Mouse (Mus musculus): ENCODE measurements around the gene Slc25a19.

The Slc25a19 gene

GRCm38 (mm10) chr11:115599722-115600121, 28.4 kb downstream of the Slc25a19 start:
- DNase-seq (ENCODE audit: low spot score in 2 of 2), result no peak

- no peak for DNase-seq (ENCODE audit: low spot score in 2 of 2)
These were observed 29.8 kb downstream of the Slc25a19 start for GRCm38 (mm10) chr11:115598309-115598708.

- DNase-seq (ENCODE audit: low spot score in 2 of 2), result no peak
These were observed 32.9 kb downstream of the Slc25a19 start for GRCm38 (mm10) chr11:115595209-115595608.

DNA sequence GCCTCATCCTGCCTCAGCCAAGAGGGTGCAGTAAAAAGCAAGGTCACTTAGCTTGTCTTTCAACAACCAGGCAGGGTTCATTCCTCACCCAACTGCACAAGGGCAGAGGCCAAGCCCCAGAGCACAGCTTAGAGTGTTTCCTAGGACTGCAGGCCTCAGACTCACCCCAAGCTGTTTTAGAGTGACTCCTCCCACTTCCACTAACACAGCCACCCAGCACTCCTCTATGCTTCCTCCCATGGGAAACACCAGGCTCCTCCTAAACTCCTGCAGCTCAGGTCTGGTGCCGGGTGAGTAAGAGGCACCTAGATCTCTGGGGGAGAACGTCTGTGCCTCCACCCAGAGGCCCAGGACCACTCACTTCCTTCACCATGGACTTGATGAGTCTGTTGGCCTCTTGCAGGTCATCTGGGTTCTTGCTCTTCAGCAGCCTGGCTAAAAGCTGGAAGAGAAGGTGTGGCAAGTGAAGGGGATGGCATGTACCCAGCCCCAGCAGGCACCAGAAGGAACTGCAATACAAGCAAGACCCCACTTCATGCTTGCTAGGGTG, 37.5 kb downstream of the Slc25a19 start:
- no peak for DNase-seq (ENCODE audit: low spot score in 2 of 2)

DNA sequence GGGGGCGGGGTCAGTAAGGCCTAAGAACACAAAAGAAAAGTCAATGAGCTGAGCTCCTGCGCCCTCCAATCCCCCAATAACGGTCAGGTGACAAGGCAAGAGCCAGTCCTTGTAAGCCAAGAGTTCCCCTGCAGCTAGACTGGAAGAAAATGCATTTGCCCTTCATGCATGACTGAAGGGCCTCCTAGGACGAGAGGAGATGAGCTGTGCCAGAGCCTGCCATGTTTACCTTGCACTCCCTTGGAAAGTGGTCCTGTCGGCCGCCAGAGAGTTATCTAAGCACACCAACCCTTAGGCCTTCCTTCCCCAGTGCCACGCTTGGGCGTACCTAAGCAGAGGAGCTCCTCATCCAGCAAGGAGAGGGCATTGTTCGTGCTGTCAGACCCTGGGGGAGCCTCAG, 40.1 kb downstream of the Slc25a19 start:
- DNase-seq (ENCODE audit: low spot score in 2 of 2), result no peak

DNA sequence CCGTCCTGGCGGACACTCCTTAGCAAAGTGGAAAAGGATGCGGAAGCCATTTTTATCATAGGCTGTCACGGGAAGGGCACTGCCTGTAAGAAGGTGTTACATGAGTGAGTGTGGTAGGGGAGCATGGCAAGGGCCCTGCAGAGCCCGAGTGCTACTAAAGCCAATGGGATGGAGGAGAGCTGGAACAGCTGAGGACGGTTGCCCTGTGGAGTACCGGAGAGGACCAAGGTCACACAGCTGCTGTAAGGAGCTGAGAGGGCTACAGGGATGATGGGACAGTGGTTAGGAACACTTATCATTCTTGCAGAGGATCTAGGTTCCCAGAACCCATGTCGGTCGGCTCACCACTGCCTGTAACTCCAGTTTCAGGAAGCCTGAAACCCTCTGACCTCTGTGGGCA, 41.7 kb downstream of the Slc25a19 start:
- no peak for DNase-seq (ENCODE audit: low spot score in 2 of 2)

- no peak for DNase-seq (ENCODE audit: low spot score in 2 of 2)
These were observed 42.5 kb downstream of the Slc25a19 start for GRCm38 (mm10) chr11:115585573-115586100.

DNA sequence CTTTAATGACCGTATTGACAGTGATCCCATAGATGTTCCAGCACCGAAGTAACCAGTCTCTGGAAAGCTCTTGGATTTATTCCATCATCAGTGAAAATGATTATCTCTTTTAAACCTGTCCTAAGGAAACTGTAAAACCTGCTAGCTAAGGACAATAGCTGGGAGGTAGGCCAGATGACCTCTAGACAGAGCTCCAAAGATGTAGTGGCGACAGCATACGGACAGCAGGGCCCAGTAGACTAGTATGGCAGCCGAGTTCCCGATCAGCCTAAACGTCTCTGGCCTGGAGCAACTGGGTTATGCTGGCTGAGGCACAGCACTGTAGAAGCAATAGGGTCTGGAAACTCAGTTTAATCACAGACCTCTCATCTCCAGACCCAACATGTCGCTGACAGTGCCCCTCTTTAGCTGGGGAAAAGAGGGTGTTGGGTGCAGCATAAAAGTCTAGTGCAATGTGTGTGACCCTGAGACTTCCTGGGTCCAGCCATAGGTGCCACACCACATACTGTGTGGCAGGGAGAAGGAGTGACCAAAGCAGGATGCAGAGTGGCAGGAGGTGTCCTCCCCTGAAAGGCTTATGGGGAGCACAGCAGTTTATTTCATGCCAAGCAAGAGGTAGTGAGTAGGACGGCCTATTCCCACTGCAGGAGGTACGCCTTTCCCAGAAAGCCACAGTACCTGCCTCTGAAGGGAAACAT, 43.6 kb downstream of the Slc25a19 start:
- DNase-seq (ENCODE audit: low spot score in 2 of 2), result no peak

GRCm38 (mm10) chr11:115582913-115583606, 45.0 kb downstream of the Slc25a19 start:
- no peak for DNase-seq (ENCODE audit: low spot score in 2 of 2)

DNA sequence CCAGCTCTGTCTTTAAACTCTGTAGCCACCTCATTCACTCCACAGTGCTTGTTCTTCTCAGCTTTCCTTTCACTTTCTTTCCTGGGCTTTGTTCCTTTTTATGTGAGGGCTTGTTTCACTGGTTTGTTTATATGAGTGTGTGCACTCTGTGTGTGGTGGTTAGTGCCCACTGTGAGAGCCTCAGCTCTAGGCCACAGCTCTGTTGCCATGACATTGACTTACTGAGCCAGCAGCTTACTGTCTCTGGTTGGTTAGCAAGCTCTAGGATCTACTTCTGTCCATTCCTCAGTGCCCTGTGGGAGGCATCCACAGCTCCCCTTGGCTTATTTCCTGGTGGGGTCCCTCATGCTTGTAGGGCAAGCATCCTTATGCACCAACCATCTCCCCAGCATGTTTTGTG, 49.0 kb downstream of the Slc25a19 start:
- no peak for DNase-seq (ENCODE audit: low spot score in 2 of 2)

GRCm38 (mm10) chr11:115564961-115565360, 63.1 kb downstream of the Slc25a19 start:
- DNase-seq (ENCODE audit: low spot score in 2 of 2), result no peak

All from spleen, postnatal 10 days (tissue).